Mouse (Mus musculus) retina, postnatal 7 days (tissue): ENCODE measurements around the gene Taar4.

Experiments
- DNase-seq: peaks from one replicate; pipeline ENCODE4 v3.0.0-alpha.2; 2012; ENCODE audit warnings: low read depth, low spot score

The Taar4 gene

DNA sequence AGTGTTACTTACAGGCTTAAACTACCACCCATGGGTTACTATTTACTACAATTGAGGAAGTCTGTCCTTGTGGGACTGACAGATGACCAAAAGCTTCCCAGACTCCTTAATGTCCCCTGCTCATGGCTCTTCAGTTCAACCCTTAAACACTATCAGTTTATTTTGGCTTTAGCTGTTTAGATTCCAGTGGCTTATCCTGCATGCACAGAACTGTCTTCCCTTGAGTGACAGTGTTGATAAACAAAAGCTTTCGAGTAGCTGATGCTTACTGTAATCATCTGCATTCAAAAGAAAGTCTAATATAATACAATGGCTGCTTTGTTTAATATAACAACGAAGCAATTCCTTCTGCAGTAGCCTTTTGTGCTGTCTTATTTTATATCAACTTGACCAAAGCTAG, 46.7 kb downstream of the Taar4 start:
- DNase-seq: no peak

DNA sequence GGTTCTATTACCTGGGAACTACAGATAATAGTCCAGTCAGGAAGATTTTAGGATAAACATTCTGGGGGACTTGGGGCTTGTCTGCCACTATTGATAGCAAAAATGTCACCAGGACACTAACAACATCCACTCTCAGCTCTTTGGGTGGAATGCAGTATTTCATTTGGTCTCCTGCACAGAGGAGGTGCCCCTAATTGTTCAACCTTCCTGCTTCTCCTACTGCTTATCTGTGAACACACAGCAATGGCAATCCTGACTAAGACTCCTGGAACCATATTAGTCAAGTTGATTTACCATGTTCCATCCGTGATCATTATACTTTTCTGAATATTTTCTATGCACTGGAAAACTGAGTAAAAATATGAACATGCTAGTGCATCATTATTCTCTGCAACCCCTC, 47.8 kb downstream of the Taar4 start:
- no peak for DNase-seq
